Mouse (Mus musculus) forebrain, embryonic 14.5 days (tissue): Measurements from ENCODE around the gene Tbc1d14. TPM values are rescaled to one million over a fixed set of nuclear protein-coding genes. Genes with fewer than 3 reads are reported as not detected.

Source experiments
- ATAC-seq: fragments of 200-750 bp; cut with Nextera tagmentation; 2 replicates; pipeline ENCODE4 v1.8.0; 2017; ENCODE audit warnings: mild to moderate bottlenecking, moderate library complexity
- DNase-seq: peaks from one replicate; pipeline ENCODE4 v3.0.0-alpha.2; 2015; ENCODE audit warnings: low spot score
- H3K27ac ChIP-seq: fragments of 300-500 bp; sonication (generic); 2 replicates; pipeline ENCODE4 v1.5.1; 2014; ENCODE audit warnings: low read depth, mild to moderate bottlenecking, control low read depth, low read length, moderate library complexity
- H3K27me3 ChIP-seq: fragments of 300-500 bp; sonication (generic); replicated peaks from 2 replicates; pipeline ENCODE4 v1.6.1; 2014; ENCODE audit warnings: low read length, control low read depth, mixed read lengths; ENCODE audit not compliant: control insufficient read depth, insufficient read depth
- H3K36me3 ChIP-seq: fragments of 300-500 bp; sonication (generic); 2 replicates; pipeline ENCODE4 v1.6.1; 2014; ENCODE audit warnings: low read length, control low read depth; ENCODE audit not compliant: control insufficient read depth, insufficient read depth
- H3K4me1 ChIP-seq: fragments of 300-500 bp; sonication (generic); 2 replicates; pipeline ENCODE4 v1.6.1; 2014; ENCODE audit warnings: antibody characterized with exemption, low read length, control low read depth; ENCODE audit not compliant: control insufficient read depth, insufficient read depth
- H3K4me2 ChIP-seq: fragments of 300-500 bp; sonication (generic); 2 replicates; pipeline ENCODE4 v1.6.1; 2014; ENCODE audit warnings: mild to moderate bottlenecking, control low read depth, low read length
- H3K4me3 ChIP-seq: fragments of 300-500 bp; sonication (generic); 2 replicates; pipeline ENCODE4 v1.5.1; 2014; ENCODE audit warnings: low read depth, low read length, control low read depth
- H3K9ac ChIP-seq: fragments of 300-500 bp; sonication (generic); 2 replicates; pipeline ENCODE4 v1.6.1; 2014; ENCODE audit warnings: mild to moderate bottlenecking, low read length, control low read depth, moderate library complexity
- H3K9me3 ChIP-seq: fragments of 300-500 bp; sonication (generic); replicated peaks from 2 replicates; pipeline ENCODE4 v1.6.1; 2016; ENCODE audit warnings: low read length, control low read depth, mixed read lengths; ENCODE audit not compliant: control insufficient read depth
- WGBS: fragments of 180-500 bp; shearing (Covaris S2); extraction: QIAGEN DNeasy Blood & Tissue Kit; methylation state at CpG from one replicate; pipeline ENCODE4 v1.1.7; 2014; 5-methylcytosine and 5-hydroxymethylcytosine counted together
- polyA plus RNA-seq: library from polyadenylated mRNA; unstranded; fragments of >200 nt; fragmentation: Nextera tagmentation; extraction: Ambion mirVana; gene quantifications from 2 replicates; pipeline ENCODE4 v1.2.1, GENCODE M21; 2014

The Tbc1d14 gene
- polyA plus RNA-seq, 1 experiment from 2014 or later = 92.7 TPM

- Histone ChIP-seq H3K36me3 (no peaks in the 10 kb centered on the region), H3K4me1 (no peaks in the 10 kb centered on the region), H3K27me3 (no peaks in the 10 kb centered on the region), H3K27ac (no peak overlapping the region), H3K9ac (no peak overlapping the region), H3K4me3 (no peak overlapping the region), H3K9me3 (no peaks in the 10 kb centered on the region), H3K4me2 (no peak overlapping the region)
- ATAC-seq = no peak
- DNase-seq = no peak
- 91% methylated on average over 3 of the region's 3 CpGs for WGBS
These were observed 56.7 kb downstream of the Tbc1d14 start for GRCm38 (mm10) chr5:36536424-36536823.

- H3K27me3 ChIP-seq = no peaks in the 10 kb centered on the region
- no peaks in the 10 kb centered on the region for H3K36me3 ChIP-seq
- H3K4me3 ChIP-seq = no peak overlapping the region
- H3K4me2 ChIP-seq = no peak overlapping the region
- no peaks in the 10 kb centered on the region for H3K4me1 ChIP-seq
- ATAC-seq = no peak
- no peak overlapping the region for H3K9ac ChIP-seq
- DNase-seq = no peak
- no peaks in the 10 kb centered on the region for H3K9me3 ChIP-seq
- H3K27ac ChIP-seq = no peak overlapping the region
- 85% methylated on average over 6 of the region's 6 CpGs for WGBS
These were observed 57.5 kb downstream of the Tbc1d14 start for GRCm38 (mm10) chr5:36535438-36536176.

- Histone ChIP-seq H3K9me3 (no peaks in the 10 kb centered on the region), H3K27me3 (no peaks in the 10 kb centered on the region), H3K4me3 (no peak overlapping the region), H3K9ac (no peak overlapping the region), H3K4me1 (peaks cover 2% of the 10 kb centered on the region), H3K36me3 (no peaks in the 10 kb centered on the region), H3K4me2 (no peak overlapping the region), H3K27ac (no peak overlapping the region)
- no peak for DNase-seq
- 91% methylated on average over 6 of the region's 6 CpGs for WGBS
- no peak for ATAC-seq
These were observed 58.5 kb downstream of the Tbc1d14 start for GRCm38 (mm10) chr5:36534455-36535030.

- peak; percentile 98 for ATAC-seq
- WGBS = under 1% methylated on average over 28 of the region's 28 CpGs
- H3K9me3 ChIP-seq = no peaks in the 10 kb centered on the region
These were observed 62.8 kb downstream of the Tbc1d14 start for GRCm38 (mm10) chr5:36530129-36530751.

GRCm38 (mm10) chr5:36529698-36530097 lies 63.4 kb downstream of the Tbc1d14 start:
- H3K27ac ChIP-seq = peak overlapping the region; percentile 78
- peak overlapping the region; percentile 83 for H3K4me3 ChIP-seq
- 3% methylated on average over 5 of the region's 5 CpGs for WGBS
- peak overlapping the region; percentile 81 for H3K4me2 ChIP-seq
- H3K9me3 ChIP-seq = no peaks in the 10 kb centered on the region
- H3K27me3 ChIP-seq = no peaks in the 10 kb centered on the region
- peaks cover 17% of the 10 kb centered on the region for H3K4me1 ChIP-seq
- H3K36me3 ChIP-seq = peaks cover 3% of the 10 kb centered on the region; the same call in 1 of the 2 replicates
- ATAC-seq = no peak
- DNase-seq = no peak
- H3K9ac ChIP-seq = peak overlapping the region; percentile 96

More at GRCm38 (mm10) chr5:36530129-36530751, 62.8 kb downstream of the Tbc1d14 start:
- DNase-seq = peak; percentile 96
- Histone ChIP-seq H3K27me3 (no peaks in the 10 kb centered on the region), H3K4me3 (peak overlapping the region; percentile 83), H3K27ac (peak overlapping the region; percentile 78), H3K4me2 (peak overlapping the region; percentile 81), H3K4me1 (peaks cover 17% of the 10 kb centered on the region), H3K36me3 (no peaks in the 10 kb centered on the region), H3K9ac (peak overlapping the region; percentile 96)

- Histone ChIP-seq H3K27me3 (no peaks in the 10 kb centered on the region), H3K4me2 (no peak overlapping the region), H3K4me1 (peaks cover 17% of the 10 kb centered on the region), H3K9me3 (no peaks in the 10 kb centered on the region), H3K9ac (no peak overlapping the region), H3K4me3 (no peak overlapping the region), H3K36me3 (peaks cover 30% of the 10 kb centered on the region), H3K27ac (no peak overlapping the region)
- WGBS = 82% methylated on average over 2 of the region's 2 CpGs
- ATAC-seq (no peak), DNase-seq (no peak)
These were observed 66.2 kb downstream of the Tbc1d14 start for GRCm38 (mm10) chr5:36526921-36527320.

GRCm38 (mm10) chr5:36526274-36526673 lies 66.8 kb downstream of the Tbc1d14 start:
- ATAC-seq (no peak), DNase-seq (no peak)
- 80% methylated on average over 5 of the region's 5 CpGs for WGBS
- Histone ChIP-seq H3K27ac (no peak overlapping the region), H3K9me3 (no peaks in the 10 kb centered on the region), H3K4me1 (peaks cover 17% of the 10 kb centered on the region), H3K9ac (no peak overlapping the region), H3K27me3 (no peaks in the 10 kb centered on the region), H3K36me3 (peaks cover 36% of the 10 kb centered on the region), H3K4me2 (no peak overlapping the region), H3K4me3 (no peak overlapping the region)

- 72% methylated on average over 2 of the region's 2 CpGs for WGBS
- Histone ChIP-seq H3K9ac (no peak overlapping the region), H3K9me3 (no peaks in the 10 kb centered on the region), H3K4me1 (peaks cover 17% of the 10 kb centered on the region), H3K4me2 (no peak overlapping the region), H3K36me3 (peaks cover 46% of the 10 kb centered on the region), H3K27me3 (no peaks in the 10 kb centered on the region), H3K27ac (no peak overlapping the region), H3K4me3 (no peak overlapping the region)
- DNase-seq (no peak), ATAC-seq (no peak)
These were observed 67.9 kb downstream of the Tbc1d14 start for GRCm38 (mm10) chr5:36525216-36525615.
